Mouse (Mus musculus) cerebral cortex, adult 2 months (tissue): ENCODE measurements around the gene Gm17324.

ENCODE experiments used
- WGBS: fragments of 180-500 bp; shearing (Covaris S2); methylation state at CpG from one replicate; pipeline ENCODE4 v1.1.7; 2018; 5-methylcytosine and 5-hydroxymethylcytosine counted together

Gm17324 gene

GRCm38 (mm10) chr9:78465725-78466124 is 17.1 kb upstream of the Gm17324 start:
- WGBS: 92% methylated on average over 3 of the region's 3 CpGs

GRCm38 (mm10) chr9:78463337-78463736 is 14.8 kb upstream of the Gm17324 start:
- WGBS: 78% methylated on average over 4 of the region's 4 CpGs

GRCm38 (mm10) chr9:78457026-78457425 is 8.4 kb upstream of the Gm17324 start:
- 94% methylated on average over 8 of the region's 8 CpGs for WGBS

- WGBS: 75% methylated on average over 4 of the region's 4 CpGs
Observed at GRCm38 (mm10) chr9:78451382-78451781, 2.8 kb upstream of the Gm17324 start.

- 66% methylated on average over 5 of the region's 5 CpGs for WGBS
Observed at GRCm38 (mm10) chr9:78450404-78450803, 1.8 kb upstream of the Gm17324 start.

- WGBS: 17% methylated on average over 9 of the region's 9 CpGs
Observed at GRCm38 (mm10) chr9:78447606-78447972, 997 bp downstream of the Gm17324 start.

- WGBS: 2% methylated on average over 81 of the region's 81 CpGs
Observed at GRCm38 (mm10) chr9:78442579-78443392, 5.8 kb downstream of the Gm17324 start, which contains the start of gene Cgas. TSS of gene Cgas (minus strand) at chr9:78443237.

- 7% methylated on average over 9 of the region's 9 CpGs for WGBS
Observed at GRCm38 (mm10) chr9:78442237-78442578, 6.4 kb downstream of the Gm17324 start.

GRCm38 (mm10) chr9:78439426-78439825 is 9.2 kb downstream of the Gm17324 start:
- 80% methylated on average over 5 of the region's 5 CpGs for WGBS

- WGBS: 94% methylated on average over 5 of the region's 5 CpGs
Observed at GRCm38 (mm10) chr9:78432471-78432870, 16.1 kb downstream of the Gm17324 start.

GRCm38 (mm10) chr9:78430486-78430885 is 18.1 kb downstream of the Gm17324 start:
- 85% methylated on average over 6 of the region's 6 CpGs for WGBS

GRCm38 (mm10) chr9:78429551-78429950 is 19.0 kb downstream of the Gm17324 start:
- WGBS: 74% methylated on average over 2 of the region's 2 CpGs

GRCm38 (mm10) chr9:78428870-78429432 is 19.6 kb downstream of the Gm17324 start:
- 81% methylated on average over 4 of the region's 4 CpGs for WGBS

GRCm38 (mm10) chr9:78428185-78428584 is 20.4 kb downstream of the Gm17324 start:
- 92% methylated on average over 6 of the region's 6 CpGs for WGBS

- WGBS: 20% methylated on average over 27 of the region's 27 CpGs
Observed at GRCm38 (mm10) chr9:78427362-78427781, 21.2 kb downstream of the Gm17324 start.

GRCm38 (mm10) chr9:78401596-78401995 is 47.0 kb downstream of the Gm17324 start:
- 92% methylated on average over 7 of the region's 7 CpGs for WGBS

GRCm38 (mm10) chr9:78400570-78400969 is 48.0 kb downstream of the Gm17324 start:
- 82% methylated on average over 5 of the region's 5 CpGs for WGBS
